Mouse (Mus musculus) thymus, postnatal 0 days (tissue): Measurements from ENCODE around the gene Myzap. TPM values are rescaled to one million over a fixed set of nuclear protein-coding genes. Genes with fewer than 3 reads are reported as not detected.
"Not testable (repeated sequence)": the region's sequence is repeated elsewhere in the genome, so short reads cannot be mapped to it uniquely, and the experiment has no call there.

ENCODE experiments used
- DNase-seq: peaks from one replicate; pipeline ENCODE4 v3.0.0-alpha.2; 2015; ENCODE audit warnings: low spot score
- polyA plus RNA-seq: library from polyadenylated mRNA; unstranded; fragments of >200 nt; fragmentation: Nextera tagmentation; extraction: Ambion mirVana; gene quantifications from 2 replicates; pipeline ENCODE4 v1.2.1, GENCODE M21; 2015

Gene Myzap
- 12.6 and 14.2 TPM in 2 replicates for polyA plus RNA-seq

GRCm38 (mm10) chr9:71591938-71592548 is at the start of gene Myzap:
TSS of gene Myzap (minus strand) at chr9:71592360.
- peak; percentile 93 for DNase-seq

GRCm38 (mm10) chr9:71640361-71640927 is 48.3 kb upstream of the Myzap start:
- DNase-seq = no peak

GRCm38 (mm10) chr9:71638198-71638597 is 46.0 kb upstream of the Myzap start:
- no peak for DNase-seq

- DNase-seq = no peak
Observed at GRCm38 (mm10) chr9:71636854-71637253, 44.7 kb upstream of the Myzap start.

GRCm38 (mm10) chr9:71635627-71636026 is 43.5 kb upstream of the Myzap start:
- no peak for DNase-seq

GRCm38 (mm10) chr9:71634916-71635315 is 42.8 kb upstream of the Myzap start:
- DNase-seq = no peak

GRCm38 (mm10) chr9:71628921-71629320 is 36.8 kb upstream of the Myzap start:
- DNase-seq = no peak

GRCm38 (mm10) chr9:71628286-71628685 is 36.1 kb upstream of the Myzap start:
- no peak for DNase-seq

- no peak for DNase-seq
Observed at GRCm38 (mm10) chr9:71625961-71626360, 33.8 kb upstream of the Myzap start.

GRCm38 (mm10) chr9:71624793-71625495 is 32.8 kb upstream of the Myzap start:
- DNase-seq = peak; percentile 73

- peak; percentile 69 for DNase-seq
Observed at GRCm38 (mm10) chr9:71623871-71624569, 31.9 kb upstream of the Myzap start.

GRCm38 (mm10) chr9:71622593-71622992 is 30.4 kb upstream of the Myzap start:
- no peak for DNase-seq

- DNase-seq = no peak
Observed at GRCm38 (mm10) chr9:71621968-71622367, 29.8 kb upstream of the Myzap start.

GRCm38 (mm10) chr9:71620116-71620515 is 28.0 kb upstream of the Myzap start:
- not testable (repeated sequence) for DNase-seq

GRCm38 (mm10) chr9:71617363-71617762 is 25.2 kb upstream of the Myzap start:
- peak; percentile 65 for DNase-seq

GRCm38 (mm10) chr9:71616185-71616584 is 24.0 kb upstream of the Myzap start:
- DNase-seq = peak; percentile 86

- peak; percentile 67 for DNase-seq
Observed at GRCm38 (mm10) chr9:71614643-71615042, 22.5 kb upstream of the Myzap start.

- peak; percentile 66 for DNase-seq
Observed at GRCm38 (mm10) chr9:71612981-71613380, 20.8 kb upstream of the Myzap start.

GRCm38 (mm10) chr9:71611876-71612275 is 19.7 kb upstream of the Myzap start:
- DNase-seq = no peak

GRCm38 (mm10) chr9:71609010-71609409 is 16.9 kb upstream of the Myzap start:
- DNase-seq = no peak

GRCm38 (mm10) chr9:71606296-71607057 is 14.3 kb upstream of the Myzap start:
- peak; percentile 44 for DNase-seq
